Mouse (Mus musculus): Measurements from ENCODE around the gene Cyp17a1. TPM values are rescaled to one million over a fixed set of nuclear protein-coding genes. Genes with fewer than 3 reads are reported as not detected.

Cyp17a1 gene
- polyA plus RNA-seq, 1 experiment from 2014 or later: not detected

DNA sequence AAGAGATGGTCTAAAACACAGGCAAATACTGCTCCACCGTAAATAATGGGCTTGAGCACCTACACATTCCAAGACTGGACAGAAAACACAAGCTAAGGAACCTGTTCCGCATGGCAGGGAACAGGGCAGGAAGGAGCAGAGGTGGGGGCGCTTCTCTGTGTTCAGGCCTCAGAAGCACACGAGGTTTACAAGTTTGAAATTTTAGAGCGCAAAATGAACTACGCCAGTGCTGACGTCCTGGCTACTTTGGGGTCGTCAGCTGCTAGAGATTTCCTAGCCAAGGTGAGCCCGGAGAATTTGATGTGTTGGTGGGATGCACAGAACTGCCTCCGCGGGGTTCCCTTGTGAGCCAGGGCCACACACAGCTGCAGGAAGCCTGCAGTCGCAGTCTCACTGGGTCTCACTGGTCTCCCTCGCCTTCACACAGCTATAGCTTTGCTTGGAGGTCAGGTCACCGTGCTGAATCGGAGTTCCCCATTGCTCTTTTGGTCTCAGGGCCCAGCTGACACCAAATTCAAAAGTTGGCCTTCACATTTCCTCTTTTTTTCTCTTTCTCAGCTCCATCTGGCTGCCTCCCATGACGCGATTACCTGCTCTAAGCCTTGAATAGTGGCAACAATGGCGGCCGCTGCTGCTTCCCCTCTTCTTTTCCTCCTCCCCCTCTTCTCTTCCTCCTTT lies 25.0 kb upstream of the Cyp17a1 start:
- Histone ChIP-seq H3K36me3 (peaks cover 8% of the 10 kb centered on the region; the same call in 1 of the 2 replicates), H3K9me3 (replicated peaks) (no peaks in the 10 kb centered on the region), H3K27ac (no peak overlapping the region), H3K9ac (no peak overlapping the region), H3K4me1 (replicated peaks) (peaks cover 2% of the 10 kb centered on the region; the same call in 1 of the 2 replicates), H3K4me3 (replicated peaks) (no peak overlapping the region), H3K27me3 (no peaks in the 10 kb centered on the region), H3K4me2 (no peak overlapping the region)
- DNase-seq: no peak
- 49% methylated on average over 19 of the region's 19 CpGs for WGBS (ENCODE audit: insufficient replicate concordance)
- ATAC-seq (ENCODE audit: low read depth): no peak

DNA sequence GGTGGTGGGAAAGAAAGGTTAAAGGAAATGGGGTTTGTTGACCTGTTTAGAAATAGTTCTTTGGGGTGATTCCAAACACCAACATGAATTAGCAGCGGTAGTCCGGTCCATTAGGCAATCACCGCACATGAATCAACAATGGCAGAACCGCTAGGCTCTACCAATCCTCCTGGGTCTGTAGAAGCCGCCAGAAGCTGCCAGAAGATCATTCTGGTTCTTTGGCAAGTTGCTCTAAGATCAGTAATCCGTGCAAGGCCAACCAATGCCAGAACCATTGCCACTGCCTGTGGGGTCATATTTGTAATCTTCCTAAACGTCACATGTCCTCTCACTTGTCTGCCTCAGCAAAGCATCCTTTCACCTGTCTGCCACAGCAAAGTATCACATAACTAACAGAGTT lies 24.0 kb upstream of the Cyp17a1 start:
- Histone ChIP-seq H3K4me1 (replicated peaks) (peaks cover 2% of the 10 kb centered on the region; the same call in 1 of the 2 replicates), H3K27me3 (no peaks in the 10 kb centered on the region)
- WGBS (ENCODE audit: insufficient replicate concordance): 85% methylated on average over 7 of the region's 7 CpGs

DNA sequence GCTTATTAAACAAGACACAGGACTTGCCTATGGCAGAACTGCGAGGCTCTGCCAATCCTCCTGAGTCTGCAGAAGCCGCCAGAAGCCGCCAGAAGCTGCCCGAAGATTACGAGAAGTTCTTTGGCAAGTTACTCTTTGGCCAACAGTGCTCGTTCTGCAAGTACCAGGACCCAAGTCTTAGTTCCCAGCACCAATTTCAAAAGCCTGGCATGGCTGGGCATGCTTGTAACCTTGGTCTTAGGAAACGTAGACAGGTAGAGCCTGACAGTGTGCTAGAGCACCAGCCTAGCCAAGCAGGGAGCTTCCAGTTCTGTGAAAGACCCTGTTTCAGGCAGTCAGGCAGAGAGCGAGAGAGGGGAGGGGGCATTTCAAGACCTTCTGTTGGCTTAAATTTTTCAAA lies 23.5 kb upstream of the Cyp17a1 start:
- Histone ChIP-seq H3K36me3 (0 out of 2 replicates have a peak, but pooled peaks cover 8% of the 10 kb centered on the region), H3K4me1 (replicated peaks) (peaks cover 2% of the 10 kb centered on the region; the same call in 1 of the 2 replicates), H3K9me3 (replicated peaks) (no peaks in the 10 kb centered on the region), H3K27me3 (no peaks in the 10 kb centered on the region), H3K4me3 (replicated peaks) (no peak overlapping the region), H3K27ac (no peak overlapping the region), H3K9ac (no peak overlapping the region), H3K4me2 (no peak overlapping the region)
- ATAC-seq (ENCODE audit: low read depth) (no peak), DNase-seq (no peak)
- 83% methylated on average over 8 of the region's 8 CpGs for WGBS (ENCODE audit: insufficient replicate concordance)

More for the DNA sequence above, 24.0 kb upstream of the Cyp17a1 start:
- H3K36me3 ChIP-seq: 0 out of 2 replicates have a peak, but pooled peaks cover 8% of the 10 kb centered on the region
- H3K4me3 ChIP-seq (replicated peaks): no peak overlapping the region
- H3K4me2 ChIP-seq: no peak overlapping the region
- ATAC-seq (ENCODE audit: low read depth) (no peak), DNase-seq (no peak)
- no peak overlapping the region for H3K27ac ChIP-seq
- H3K9me3 ChIP-seq (replicated peaks): no peaks in the 10 kb centered on the region
- H3K9ac ChIP-seq: no peak overlapping the region

DNA sequence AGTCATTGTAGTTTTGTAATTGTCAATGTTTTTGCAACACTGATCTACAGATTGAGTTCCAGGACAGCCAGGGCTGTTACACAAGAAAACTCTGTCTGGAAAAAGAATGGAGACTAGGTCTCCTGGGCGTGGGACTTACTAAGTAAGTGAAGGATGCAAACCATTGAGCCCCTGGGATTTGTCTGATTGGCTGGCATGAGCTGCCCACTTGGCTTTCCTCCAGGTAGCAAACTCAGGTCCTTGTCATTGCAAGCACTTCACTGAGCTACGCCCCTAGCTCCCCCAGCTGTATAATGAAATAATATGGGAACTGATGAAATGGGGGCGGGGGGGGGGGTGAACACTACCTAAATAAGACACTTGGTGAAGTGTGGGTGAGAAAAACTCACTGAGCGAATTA lies 20.2 kb upstream of the Cyp17a1 start:
- H3K4me3 ChIP-seq (replicated peaks): no peak overlapping the region
- peaks cover 18% of the 10 kb centered on the region for H3K4me1 ChIP-seq (replicated peaks)
- H3K4me2 ChIP-seq: no peak overlapping the region
- no peak for ATAC-seq (ENCODE audit: low read depth)
- no peak for DNase-seq
- H3K27me3 ChIP-seq: no peaks in the 10 kb centered on the region
- WGBS (ENCODE audit: insufficient replicate concordance): 71% methylated on average over 4 of the region's 4 CpGs
- H3K9me3 ChIP-seq (replicated peaks): no peaks in the 10 kb centered on the region
- 0 out of 2 replicates have a peak, but pooled peaks cover 5% of the 10 kb centered on the region for H3K36me3 ChIP-seq
- no peak overlapping the region for H3K9ac ChIP-seq
- H3K27ac ChIP-seq: no peak overlapping the region

DNA sequence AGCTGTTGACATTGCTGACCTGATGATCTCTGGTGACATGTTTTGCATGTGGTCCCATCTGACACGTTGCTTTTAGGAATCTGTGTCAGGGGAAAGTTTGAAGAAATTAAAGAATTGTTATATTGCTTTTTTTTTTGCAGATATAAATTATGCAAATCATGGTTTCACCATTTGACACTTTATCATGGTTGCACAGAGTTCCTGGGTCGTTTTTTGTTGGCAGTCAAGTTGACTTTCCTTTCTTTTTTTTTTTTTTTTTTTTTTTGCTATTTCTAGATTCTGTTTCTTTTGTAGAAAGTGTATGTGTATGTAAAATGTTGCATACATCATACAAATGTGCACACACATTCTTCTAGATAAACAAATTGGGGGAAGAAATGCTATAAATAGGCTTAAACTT lies 18.1 kb upstream of the Cyp17a1 start:
- Histone ChIP-seq H3K9ac (no peak overlapping the region), H3K27ac (no peak overlapping the region), H3K36me3 (0 out of 2 replicates have a peak, but pooled peaks cover 5% of the 10 kb centered on the region), H3K4me2 (no peak overlapping the region), H3K4me3 (replicated peaks) (no peak overlapping the region), H3K4me1 (replicated peaks) (peaks cover 16% of the 10 kb centered on the region), H3K27me3 (no peaks in the 10 kb centered on the region), H3K9me3 (replicated peaks) (no peaks in the 10 kb centered on the region)
- DNase-seq (no peak), ATAC-seq (ENCODE audit: low read depth) (no peak)
- 51% methylated on average over 2 of the region's 2 CpGs for WGBS (ENCODE audit: insufficient replicate concordance)

DNA sequence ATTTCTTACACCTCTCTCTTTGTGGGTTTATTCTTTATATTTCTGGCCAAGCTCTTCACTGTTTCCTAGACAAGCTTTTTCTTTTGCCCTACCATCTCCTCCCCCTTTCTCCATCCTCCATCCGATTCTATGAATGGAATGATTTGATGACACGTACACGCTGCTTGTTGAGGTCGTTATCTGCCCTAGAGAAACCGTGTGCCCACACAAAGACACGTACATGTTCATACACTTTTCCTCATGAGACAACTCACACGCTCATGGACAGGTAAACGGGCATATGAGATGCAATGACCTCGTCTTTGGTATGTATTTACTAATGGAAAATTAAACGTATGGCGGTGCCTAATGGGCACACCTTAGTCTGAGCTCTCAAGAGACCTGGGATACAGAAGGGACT lies 17.4 kb upstream of the Cyp17a1 start:
- Histone ChIP-seq H3K4me1 (replicated peaks) (peaks cover 16% of the 10 kb centered on the region), H3K27me3 (no peaks in the 10 kb centered on the region), H3K4me2 (peak overlapping the region; percentile 65), H3K27ac (no peak overlapping the region), H3K36me3 (0 out of 2 replicates have a peak, but pooled peaks cover 5% of the 10 kb centered on the region), H3K9ac (peak overlapping the region; percentile 71), H3K9me3 (replicated peaks) (no peaks in the 10 kb centered on the region), H3K4me3 (replicated peaks) (peak overlapping the region; percentile 69)
- ATAC-seq (ENCODE audit: low read depth): no peak
- WGBS (ENCODE audit: insufficient replicate concordance): 69% methylated on average over 11 of the region's 11 CpGs
- DNase-seq: no peak

DNA sequence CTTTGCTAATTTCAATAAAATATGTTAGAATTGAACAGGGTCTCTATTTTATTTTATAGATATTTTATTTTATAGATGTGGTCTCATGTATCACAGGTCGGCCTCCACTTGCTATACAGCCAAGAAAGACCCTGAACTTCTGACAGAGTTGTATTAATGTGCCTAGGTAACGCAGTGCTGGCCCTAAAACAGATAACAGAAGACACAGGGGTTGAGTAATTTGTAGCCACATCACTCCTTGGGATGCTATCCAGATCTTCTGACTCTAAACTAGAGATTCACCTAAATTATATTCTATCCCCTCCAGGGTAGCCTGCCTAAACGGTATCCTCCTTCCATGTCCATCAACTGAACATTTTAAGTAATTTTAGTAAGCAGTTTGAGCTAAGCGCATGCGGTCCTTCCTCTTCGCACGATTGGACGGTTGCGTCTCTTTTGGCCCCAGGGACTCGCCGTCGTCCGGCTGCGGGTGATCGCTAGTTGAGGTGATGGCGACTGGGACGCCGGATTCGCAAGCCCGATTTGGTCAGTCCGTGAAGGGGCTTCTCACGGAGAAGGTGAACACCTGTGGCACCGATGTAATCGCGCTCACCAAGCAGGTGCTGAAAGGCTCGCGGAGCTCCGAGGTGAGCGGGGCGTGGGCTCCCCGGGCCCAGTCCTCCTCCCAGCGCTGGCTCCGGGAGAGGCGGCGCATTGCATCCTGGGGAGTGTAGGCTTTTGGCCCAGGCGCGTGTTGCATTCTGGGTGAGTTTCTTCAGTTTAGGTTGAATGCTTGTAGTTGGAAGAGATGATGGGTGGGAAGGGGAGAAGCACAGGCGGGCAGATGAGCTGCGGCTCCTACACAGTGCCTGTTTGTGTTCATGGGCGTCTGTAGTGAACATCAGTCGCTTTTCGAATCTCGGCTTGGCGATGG lies 16.7 kb upstream of the Cyp17a1 start, which contains the start of gene Borcs7:
TSS of gene Borcs7 (plus strand) at position 447 of the 913 bp plus-strand sequence.
- Histone ChIP-seq H3K27ac (peak within 1 kb of the TSS; percentile 11; the same call in 1 of the 2 replicates), H3K36me3 (no peaks in the 10 kb centered on the region), H3K27me3 (no peaks in the 10 kb centered on the region), H3K4me3 (replicated peaks) (peak within 1 kb of the TSS; percentile 69), H3K9ac (peak within 1 kb of the TSS; percentile 71), H3K9me3 (replicated peaks) (no peaks in the 10 kb centered on the region), H3K4me2 (peak within 1 kb of the TSS; percentile 65), H3K4me1 (replicated peaks) (peaks cover 16% of the 10 kb centered on the region)
- DNase-seq (peak; percentile 78), ATAC-seq (ENCODE audit: low read depth) (peak; percentile 93)
- 2% methylated on average over 44 of the region's 44 CpGs for WGBS (ENCODE audit: insufficient replicate concordance)

DNA sequence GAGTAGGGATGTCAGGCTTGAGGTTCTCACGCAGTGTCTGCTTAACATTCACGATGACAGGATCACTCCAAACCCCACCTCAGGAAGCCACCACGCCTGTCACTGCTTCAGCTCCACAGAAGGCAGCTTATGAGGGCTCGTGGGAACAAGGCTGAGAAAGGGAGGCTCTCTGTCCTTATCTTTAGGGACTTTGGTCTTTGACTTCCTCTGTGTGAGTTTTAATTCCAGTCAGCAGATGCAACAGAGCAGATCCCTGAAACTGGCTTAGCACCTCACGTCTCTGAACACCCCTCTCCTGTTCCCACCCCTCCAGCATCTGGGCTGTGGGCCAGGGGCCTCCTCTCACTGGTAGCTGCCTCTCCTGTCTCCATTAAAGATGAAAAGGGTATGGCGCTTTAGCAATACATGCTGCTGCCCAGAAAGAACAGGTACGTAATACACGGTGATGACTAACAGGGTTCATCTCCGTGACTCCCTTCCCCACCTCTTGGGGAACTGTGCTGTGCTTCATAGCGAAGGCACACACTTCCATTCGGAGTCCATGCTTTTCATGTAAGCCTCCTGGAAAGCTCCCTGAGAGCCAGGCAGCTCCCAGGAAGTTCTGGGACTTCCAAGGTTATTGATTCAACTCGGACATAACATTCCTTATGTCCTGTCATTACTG lies 6.9 kb upstream of the Cyp17a1 start:
- H3K4me1 ChIP-seq (replicated peaks): peaks cover 7% of the 10 kb centered on the region
- H3K9me3 ChIP-seq (replicated peaks): no peaks in the 10 kb centered on the region
- H3K27ac ChIP-seq: no peak overlapping the region
- ATAC-seq (ENCODE audit: low read depth) (no peak), DNase-seq (no peak)
- H3K4me2 ChIP-seq: no peak overlapping the region
- H3K4me3 ChIP-seq (replicated peaks): no peak overlapping the region
- no peak overlapping the region for H3K9ac ChIP-seq
- no peaks in the 10 kb centered on the region for H3K36me3 ChIP-seq
- WGBS (ENCODE audit: insufficient replicate concordance): 40% methylated on average over 12 of the region's 12 CpGs
- no peaks in the 10 kb centered on the region for H3K27me3 ChIP-seq

DNA sequence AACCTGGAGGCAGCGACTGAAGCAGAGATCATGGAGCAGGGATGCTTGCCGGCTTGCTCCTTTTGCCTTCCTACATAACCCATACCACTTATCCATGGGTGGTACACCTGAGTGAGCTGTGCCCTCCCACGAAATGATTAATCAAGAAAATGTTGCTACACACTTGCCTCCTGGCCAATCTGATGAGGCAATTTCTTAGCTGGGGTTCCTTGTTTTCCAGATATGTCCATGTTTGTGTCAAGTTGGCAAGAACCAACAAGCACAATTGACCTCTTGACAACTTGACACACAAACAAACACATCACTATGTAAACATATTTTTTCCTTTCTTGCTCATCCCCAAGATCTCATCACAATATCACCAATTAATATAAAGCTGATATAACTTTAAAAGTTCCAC lies 2.7 kb upstream of the Cyp17a1 start:
- H3K4me2 ChIP-seq: no peak overlapping the region
- WGBS (ENCODE audit: insufficient replicate concordance): 65% methylated on average over 3 of the region's 3 CpGs

DNA sequence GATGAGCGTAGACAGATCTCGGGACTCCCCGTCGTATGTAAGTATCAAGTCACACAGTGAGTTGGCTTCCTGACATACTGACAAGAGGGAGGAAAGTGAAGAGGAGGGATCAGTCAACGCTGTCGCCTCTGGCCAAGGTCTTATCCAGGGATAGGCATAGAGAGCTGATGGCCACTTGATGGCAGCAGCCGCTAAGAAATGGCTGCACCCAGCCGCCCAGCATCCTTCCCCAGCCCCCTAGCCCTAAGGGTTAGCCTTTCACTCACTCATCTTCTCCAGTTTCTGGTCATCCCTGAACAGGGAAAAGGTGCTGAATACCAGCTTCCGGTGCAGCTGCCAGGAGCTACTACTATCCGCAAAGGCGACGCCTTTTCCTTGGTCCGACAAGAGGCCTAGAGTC lies 2.3 kb downstream of the Cyp17a1 start:
- DNase-seq: peak; percentile 36
- H3K27ac ChIP-seq: no peak overlapping the region
- no peaks in the 10 kb centered on the region for H3K36me3 ChIP-seq
- peaks cover 14% of the 10 kb centered on the region for H3K27me3 ChIP-seq
- H3K4me2 ChIP-seq: no peak overlapping the region
- 24% methylated on average over 13 of the region's 13 CpGs for WGBS (ENCODE audit: insufficient replicate concordance)
- no peak overlapping the region for H3K9ac ChIP-seq
- H3K4me1 ChIP-seq (replicated peaks): peaks cover 26% of the 10 kb centered on the region
- no peak for ATAC-seq (ENCODE audit: low read depth)
- no peaks in the 10 kb centered on the region for H3K9me3 ChIP-seq (replicated peaks)
- no peak overlapping the region for H3K4me3 ChIP-seq (replicated peaks)

More for the DNA sequence above, 2.7 kb upstream of the Cyp17a1 start:
- no peaks in the 10 kb centered on the region for H3K36me3 ChIP-seq
- ATAC-seq (ENCODE audit: low read depth) (no peak), DNase-seq (no peak)
- peaks cover 12% of the 10 kb centered on the region for H3K4me1 ChIP-seq (replicated peaks)
- no peaks in the 10 kb centered on the region for H3K9me3 ChIP-seq (replicated peaks)
- H3K27ac ChIP-seq: no peak overlapping the region
- H3K9ac ChIP-seq: no peak overlapping the region
- peaks cover 10% of the 10 kb centered on the region for H3K27me3 ChIP-seq
- H3K4me3 ChIP-seq (replicated peaks): no peak overlapping the region

DNA sequence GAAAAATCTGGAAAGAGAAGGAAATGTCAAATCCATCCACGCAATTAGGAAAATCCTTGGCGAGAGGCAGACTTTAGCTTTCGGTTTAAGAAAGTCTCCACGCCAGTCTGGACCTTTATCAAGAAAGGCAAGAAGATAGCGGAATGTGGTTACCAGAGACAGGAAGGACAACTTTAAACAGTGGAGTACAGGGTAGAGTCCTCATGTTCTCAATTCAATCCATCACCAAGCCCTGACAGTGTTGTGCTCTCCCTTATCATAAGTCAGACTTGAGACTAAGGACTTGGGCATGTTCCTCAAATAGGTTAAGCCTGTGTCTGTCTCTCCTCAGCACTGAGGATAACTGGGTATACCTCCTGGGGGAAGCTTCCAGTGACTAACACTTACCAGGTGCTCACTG lies 3.2 kb downstream of the Cyp17a1 start:
- DNase-seq (no peak), ATAC-seq (ENCODE audit: low read depth) (no peak)
- H3K9ac ChIP-seq: no peak overlapping the region
- H3K4me3 ChIP-seq (replicated peaks): no peak overlapping the region
- H3K27ac ChIP-seq: no peak overlapping the region
- H3K4me2 ChIP-seq: no peak overlapping the region
- H3K4me1 ChIP-seq (replicated peaks): peaks cover 26% of the 10 kb centered on the region
- 24% methylated on average over 5 of the region's 5 CpGs for WGBS (ENCODE audit: insufficient replicate concordance)
- H3K9me3 ChIP-seq (replicated peaks): no peaks in the 10 kb centered on the region
- peaks cover 14% of the 10 kb centered on the region for H3K27me3 ChIP-seq
- no peaks in the 10 kb centered on the region for H3K36me3 ChIP-seq

All from liver, embryonic 13.5 days (tissue).